Mouse (Mus musculus): ENCODE measurements at regions not wholly inside any gene's neighbourhood (a gene's known extent, or its start where the extent isn't known, plus 50 kb on each side); places are given as distances from the start of the nearest gene placed in this dataset.

DNA sequence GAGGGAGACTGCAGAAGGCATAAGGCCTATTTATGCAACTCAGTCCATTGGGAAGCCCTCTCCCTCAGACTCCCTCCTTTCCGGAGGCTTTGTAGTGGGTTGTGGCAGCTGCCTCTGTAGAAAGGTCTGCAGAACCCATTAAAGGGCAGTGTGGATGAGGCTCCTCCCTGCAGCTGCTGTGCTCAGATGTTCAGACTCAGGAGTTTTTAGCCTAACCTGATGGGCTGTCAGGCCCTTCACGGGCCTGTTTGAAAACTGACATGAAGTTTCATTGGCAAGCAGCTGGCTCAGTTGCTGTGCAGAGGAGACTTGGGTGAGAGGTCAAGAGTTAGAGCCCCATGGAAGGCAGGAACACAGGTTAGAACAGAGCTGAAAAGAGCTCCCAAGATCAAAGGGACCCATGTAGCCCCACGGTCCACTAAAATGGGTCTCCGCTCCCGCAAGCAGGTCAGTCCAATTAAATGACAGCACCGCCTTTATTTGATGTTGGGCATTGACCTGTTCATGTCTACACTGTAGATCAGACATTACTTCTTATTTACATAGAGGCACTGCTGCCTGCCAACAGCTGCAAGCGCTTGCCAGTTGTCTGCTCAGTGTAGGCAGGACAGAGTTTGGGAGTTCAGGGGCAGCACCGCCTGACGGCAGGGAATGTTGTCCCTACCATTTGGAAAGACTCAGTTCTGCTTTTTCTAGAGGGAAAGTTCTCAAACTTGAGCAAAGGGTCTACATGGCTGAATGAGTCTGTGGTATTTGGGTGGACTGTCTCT is 53.8 kb upstream of the Usp46 start:
- no peak for ATAC-seq (replicated peaks; ENCODE audit: poor library complexity)

DNA sequence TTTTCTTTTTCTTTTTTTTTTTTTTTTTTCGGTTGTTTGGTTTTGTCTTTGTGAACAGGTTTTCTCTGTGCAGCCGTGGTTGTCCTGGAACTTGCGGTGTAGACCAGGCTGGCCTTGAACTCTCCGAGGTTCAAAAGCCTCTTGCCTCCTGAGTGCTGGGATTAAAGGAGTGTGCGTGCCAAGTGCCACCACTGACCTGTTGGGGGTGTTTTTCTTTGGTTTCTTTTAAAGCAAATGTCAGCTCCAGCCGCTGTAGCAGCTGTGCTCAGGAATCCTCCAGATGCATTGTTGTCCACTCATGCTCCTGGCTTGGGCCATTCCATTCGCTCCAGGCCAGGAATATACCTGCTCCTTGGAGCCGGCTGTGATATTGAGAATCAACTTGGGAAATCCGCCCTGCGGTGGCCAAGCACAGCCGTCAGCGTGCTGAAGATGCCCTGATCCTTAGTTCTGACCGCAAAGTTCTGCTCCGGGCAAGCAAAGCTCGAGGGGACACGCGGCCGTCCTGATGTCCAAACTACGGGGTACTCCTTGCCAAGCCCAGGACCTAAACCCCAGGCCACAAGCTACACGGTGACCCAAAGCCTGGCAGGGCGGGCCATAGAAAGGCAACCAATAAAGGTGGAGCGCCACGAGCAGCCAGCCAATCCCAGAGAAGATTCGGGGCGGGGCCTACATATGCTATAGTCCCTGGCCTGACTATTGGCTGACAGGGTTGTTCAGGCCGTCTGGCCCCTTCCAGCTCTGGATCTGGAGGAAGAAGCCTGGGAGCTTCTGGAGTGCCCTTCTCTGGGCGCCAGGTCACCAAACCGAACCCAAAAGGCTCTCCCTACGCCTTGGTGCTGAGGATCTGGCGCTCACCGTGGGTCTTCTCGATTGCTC is 58.0 kb upstream of the Usp46 start:
- peak; percentile 99 for ATAC-seq (replicated peaks; ENCODE audit: poor library complexity)

DNA sequence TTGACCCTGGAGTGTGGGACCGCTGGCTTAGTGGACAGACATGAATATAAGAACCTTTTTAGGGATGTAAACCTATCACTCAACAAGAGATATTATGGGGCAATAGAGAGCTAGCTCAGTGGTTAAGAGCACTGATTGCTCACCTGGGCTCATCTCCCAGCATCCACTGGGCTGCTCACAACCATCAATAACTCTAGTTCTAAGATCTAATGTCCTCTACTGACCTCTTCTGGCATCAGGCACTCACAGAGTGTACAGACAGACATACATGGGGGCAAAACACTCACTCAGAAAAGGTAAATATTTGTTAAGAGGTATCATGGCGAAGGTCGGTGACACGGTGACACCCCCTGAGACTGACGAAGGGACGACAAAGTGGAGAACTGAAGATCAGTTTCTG is 59.3 kb upstream of the Usp46 start:
- ATAC-seq (replicated peaks; ENCODE audit: poor library complexity) = no peak

DNA sequence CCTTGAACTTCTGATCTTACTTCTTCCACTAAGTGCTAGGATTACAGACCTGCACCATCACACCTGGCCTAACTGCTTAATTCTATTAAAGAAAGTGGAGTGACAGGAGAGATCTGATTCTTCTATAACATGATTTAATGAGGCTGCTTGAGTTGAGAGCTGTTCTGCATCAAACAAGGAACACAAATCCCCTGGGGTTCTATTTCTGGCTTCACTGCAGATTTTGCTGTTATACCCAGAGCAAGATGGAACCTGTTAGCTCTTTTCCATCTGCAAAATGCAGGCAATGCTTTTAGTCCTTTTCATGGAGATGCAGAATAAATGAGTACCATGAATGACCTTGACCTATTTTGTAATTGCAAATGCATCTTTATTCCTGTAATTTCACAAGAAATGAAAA is 61.4 kb upstream of the Usp46 start:
- no peak for ATAC-seq (replicated peaks; ENCODE audit: poor library complexity)

DNA sequence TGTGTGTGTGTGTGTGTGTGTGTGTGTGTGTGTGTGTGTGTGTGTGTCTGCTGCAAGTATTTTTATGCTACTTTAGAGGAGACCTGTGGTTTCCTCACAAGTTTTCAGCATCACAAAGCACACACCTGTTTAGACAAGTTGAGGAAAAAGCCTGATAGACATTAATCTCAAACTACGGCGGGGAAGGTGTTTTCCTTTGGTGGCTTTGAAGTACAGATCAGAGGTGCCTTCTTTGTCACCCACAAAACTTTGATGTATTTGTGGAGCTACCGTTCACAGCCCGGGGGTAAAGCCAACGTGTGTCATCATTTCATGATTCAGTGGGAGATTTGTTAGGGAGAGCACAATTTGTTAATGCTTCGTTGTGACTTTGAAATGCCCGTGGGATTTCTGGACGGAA is 62.4 kb upstream of the Rasl11b start:
- no peak for ATAC-seq (replicated peaks; ENCODE audit: poor library complexity)

DNA sequence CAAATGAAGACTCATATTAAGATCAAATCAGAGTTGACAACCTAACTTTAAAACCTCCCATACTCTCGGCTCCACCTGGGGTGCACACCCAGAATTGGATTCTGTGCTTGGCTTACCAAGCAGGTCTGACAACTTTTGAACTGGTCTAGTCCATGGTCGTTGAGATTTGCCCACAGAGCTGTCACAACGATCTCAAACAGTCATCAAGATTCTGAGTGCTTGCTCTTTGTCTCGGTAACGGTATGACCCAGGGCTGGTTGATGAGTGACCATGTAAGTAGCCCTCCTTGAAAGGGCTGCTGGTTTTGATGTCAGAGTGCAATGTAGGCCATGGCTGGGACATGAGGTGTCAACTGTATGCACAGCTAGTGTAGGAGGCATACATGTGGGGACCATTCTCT is 58.7 kb upstream of the Rasl11b start:
- no peak for ATAC-seq (replicated peaks; ENCODE audit: poor library complexity)

DNA sequence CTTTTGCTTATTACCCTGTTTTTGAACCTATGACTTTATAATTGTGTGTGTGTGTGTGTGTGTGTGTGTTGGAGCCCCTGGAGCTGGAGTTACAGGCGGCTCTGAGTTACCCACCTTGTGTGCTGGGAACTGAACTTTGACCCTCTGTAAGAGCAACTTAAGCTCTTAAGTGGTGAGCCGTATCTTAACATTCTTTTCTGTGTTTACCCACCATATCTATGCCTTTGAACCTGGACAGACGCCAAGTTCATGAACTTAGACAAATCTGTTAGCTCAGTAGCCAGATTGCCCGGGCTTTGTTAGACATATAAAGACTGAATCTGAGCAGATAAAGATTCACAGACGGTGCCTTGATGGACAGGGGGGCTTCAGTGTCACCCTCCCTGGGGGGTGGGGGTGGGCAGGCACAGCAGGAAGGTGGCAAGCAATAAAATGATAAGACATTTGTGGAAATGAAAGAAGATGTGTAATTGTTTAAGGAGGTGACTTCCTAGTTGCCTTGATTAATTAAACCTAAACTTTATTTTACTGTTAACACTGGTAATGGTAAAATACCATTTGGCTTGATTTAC is 58.1 kb upstream of the Rasl11b start:
- ATAC-seq (replicated peaks; ENCODE audit: poor library complexity) = no peak

DNA sequence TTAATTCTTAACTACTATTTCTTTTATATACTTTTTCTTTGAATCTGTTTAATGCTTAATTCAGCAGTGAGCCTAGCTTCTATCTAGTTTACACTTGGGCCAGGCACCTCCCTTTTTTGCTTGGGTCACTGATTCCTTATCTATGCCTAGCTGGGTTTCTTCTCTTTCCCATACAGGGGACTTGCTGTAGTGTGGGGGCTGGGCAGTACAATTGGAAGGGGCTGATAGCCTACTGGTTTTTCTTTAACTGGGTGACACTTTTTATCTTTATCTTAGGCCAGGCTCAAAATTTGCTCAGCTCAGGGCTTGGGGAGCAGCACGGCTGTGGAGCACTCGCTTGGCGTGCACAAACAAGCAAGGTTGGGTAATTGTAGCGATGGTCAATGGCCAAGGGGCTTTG is 51.1 kb upstream of the Rasl11b start:
- peak; percentile 90 for ATAC-seq (replicated peaks; ENCODE audit: poor library complexity)

DNA sequence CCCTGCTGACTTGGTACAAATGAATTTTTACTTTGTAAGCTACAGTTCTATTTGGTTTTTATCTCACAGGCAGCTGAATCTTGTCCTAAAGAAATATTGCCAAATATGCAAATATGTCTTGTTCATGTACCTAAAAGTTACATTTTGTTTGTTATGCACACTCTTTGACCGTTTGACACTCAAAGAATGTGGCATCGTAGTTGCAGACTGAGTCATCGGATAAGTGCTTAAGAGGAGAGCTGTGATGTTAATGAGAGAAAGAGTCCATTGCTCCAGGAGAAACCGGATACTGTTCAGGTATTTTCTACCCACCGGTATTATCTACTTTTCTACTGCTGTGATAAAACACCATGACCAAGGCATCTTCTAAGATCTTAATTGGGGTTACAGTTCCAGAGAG is 50.3 kb upstream of the Rasl11b start:
- ATAC-seq (replicated peaks; ENCODE audit: poor library complexity) = no peak
